Mouse (Mus musculus) liver, embryonic 15.5 days (tissue): Measurements from ENCODE around the gene Aff1. TPM values are rescaled to one million over a fixed set of nuclear protein-coding genes. Genes with fewer than 3 reads are reported as not detected.

Experiments used
- ATAC-seq: fragments of 200-750 bp; cut with Nextera tagmentation; 2 replicates; pipeline ENCODE4 v1.8.0; 2017; ENCODE audit warnings: moderate number of reproducible peaks, mild to moderate bottlenecking, moderate library complexity; ENCODE audit not compliant: insufficient read depth
- H3K27ac ChIP-seq: fragments of 300-500 bp; sonication (generic); replicated peaks from 2 replicates; pipeline ENCODE4 v1.5.1; 2015; ENCODE audit warnings: mild to moderate bottlenecking, inconsistent platforms
- H3K27me3 ChIP-seq: fragments of 300-500 bp; sonication (generic); 2 replicates; pipeline ENCODE4 v1.6.1; 2015; ENCODE audit warnings: mild to moderate bottlenecking, inconsistent platforms
- H3K36me3 ChIP-seq: fragments of 300-500 bp; sonication (generic); replicated peaks from 2 replicates; pipeline ENCODE4 v1.6.1; 2015; ENCODE audit warnings: moderate library complexity, mild to moderate bottlenecking, inconsistent platforms
- H3K4me1 ChIP-seq: fragments of 300-500 bp; sonication (generic); replicated peaks from 2 replicates; pipeline ENCODE4 v1.6.1; 2015; ENCODE audit warnings: inconsistent platforms
- H3K4me2 ChIP-seq: fragments of 300-500 bp; sonication (generic); 2 replicates; pipeline ENCODE4 v1.6.1; 2015; ENCODE audit warnings: moderate library complexity, mild to moderate bottlenecking, inconsistent platforms
- H3K4me3 ChIP-seq: fragments of 300-500 bp; sonication (generic); replicated peaks from 2 replicates; pipeline ENCODE4 v1.5.1; 2015; ENCODE audit warnings: mild to moderate bottlenecking, inconsistent platforms
- H3K9ac ChIP-seq: fragments of 300-500 bp; sonication (generic); 2 replicates; pipeline ENCODE4 v1.6.1; 2015; ENCODE audit warnings: moderate library complexity, mild to moderate bottlenecking, inconsistent platforms
- H3K9me3 ChIP-seq: fragments of 300-500 bp; sonication (generic); replicated peaks from 2 replicates; pipeline ENCODE4 v1.6.1; 2016; ENCODE audit warnings: inconsistent platforms
- WGBS: fragments of 180-500 bp; shearing (Covaris S2); methylation state at CpG from one replicate; pipeline ENCODE4 v1.1.7; 2015; ENCODE audit warnings: mixed read lengths; ENCODE audit not compliant: insufficient replicate concordance; 5-methylcytosine and 5-hydroxymethylcytosine counted together
- polyA plus RNA-seq: library from polyadenylated mRNA; unstranded; fragments of >200 nt; fragmentation: Nextera tagmentation; extraction: Ambion mirVana; gene quantifications from 2 replicates; pipeline ENCODE4 v1.2.1, GENCODE M21; 2015

The Aff1 gene
- polyA plus RNA-seq, 1 experiment from 2014 or later = 14.3 TPM

GRCm38 (mm10) chr5:103725268-103726149 lies 33.3 kb downstream of the Aff1 start:
- peaks cover 4% of the 10 kb centered on the region; the same call in 1 of the 2 replicates for H3K4me1 ChIP-seq
- no peaks in the 10 kb centered on the region for H3K9me3 ChIP-seq
- ATAC-seq = no peak
- no peak overlapping the region for H3K27ac ChIP-seq
- H3K27me3 ChIP-seq = peaks cover 35% of the 10 kb centered on the region
- H3K9ac ChIP-seq = no peak overlapping the region
- WGBS = 32% methylated on average over 9 of the region's 9 CpGs
- no peak overlapping the region for H3K4me2 ChIP-seq
- H3K36me3 ChIP-seq = no peaks in the 10 kb centered on the region
- no peak overlapping the region for H3K4me3 ChIP-seq

GRCm38 (mm10) chr5:103726281-103726938 lies 34.2 kb downstream of the Aff1 start:
- Histone ChIP-seq H3K9me3 (no peaks in the 10 kb centered on the region), H3K9ac (no peak overlapping the region), H3K4me2 (no peak overlapping the region), H3K36me3 (no peaks in the 10 kb centered on the region), H3K4me3 (no peak overlapping the region), H3K27me3 (peaks cover 31% of the 10 kb centered on the region), H3K27ac (no peak overlapping the region), H3K4me1 (peaks cover 13% of the 10 kb centered on the region)
- no peak for ATAC-seq
- WGBS = 61% methylated on average over 8 of the region's 8 CpGs

- no peaks in the 10 kb centered on the region for H3K9me3 ChIP-seq
- H3K4me2 ChIP-seq = no peak overlapping the region
- WGBS = 70% methylated on average over 4 of the region's 4 CpGs
- H3K27ac ChIP-seq = no peak overlapping the region
- peaks cover 26% of the 10 kb centered on the region for H3K27me3 ChIP-seq
- no peak overlapping the region for H3K9ac ChIP-seq
- ATAC-seq = no peak
- H3K4me3 ChIP-seq = no peak overlapping the region
- H3K36me3 ChIP-seq = no peaks in the 10 kb centered on the region
- H3K4me1 ChIP-seq = peaks cover 16% of the 10 kb centered on the region
Observed at GRCm38 (mm10) chr5:103727777-103728395, 35.7 kb downstream of the Aff1 start.

- H3K36me3 ChIP-seq = no peaks in the 10 kb centered on the region
- H3K4me1 ChIP-seq = peaks cover 21% of the 10 kb centered on the region
- no peak overlapping the region for H3K4me3 ChIP-seq
- H3K4me2 ChIP-seq = no peak overlapping the region
- no peak overlapping the region for H3K27ac ChIP-seq
- no peaks in the 10 kb centered on the region for H3K9me3 ChIP-seq
- no peak overlapping the region for H3K9ac ChIP-seq
- H3K27me3 ChIP-seq = peaks cover 14% of the 10 kb centered on the region
- WGBS = 71% methylated on average over 1 of the region's 1 CpGs
- ATAC-seq = no peak
Observed at GRCm38 (mm10) chr5:103729225-103729624, 37.1 kb downstream of the Aff1 start.

GRCm38 (mm10) chr5:103730142-103730541 lies 38.0 kb downstream of the Aff1 start:
- H3K9ac ChIP-seq = no peak overlapping the region
- H3K4me2 ChIP-seq = no peak overlapping the region
- ATAC-seq = no peak
- WGBS = 73% methylated on average over 1 of the region's 1 CpGs
- H3K27ac ChIP-seq = no peak overlapping the region
- peaks cover 30% of the 10 kb centered on the region for H3K4me1 ChIP-seq
- H3K27me3 ChIP-seq = peaks cover 6% of the 10 kb centered on the region; the same call in 1 of the 2 replicates
- H3K9me3 ChIP-seq = no peaks in the 10 kb centered on the region
- H3K36me3 ChIP-seq = no peaks in the 10 kb centered on the region
- no peak overlapping the region for H3K4me3 ChIP-seq

- Histone ChIP-seq H3K4me3 (no peak overlapping the region), H3K36me3 (no peaks in the 10 kb centered on the region), H3K27ac (no peak overlapping the region), H3K4me1 (peaks cover 32% of the 10 kb centered on the region), H3K4me2 (no peak overlapping the region), H3K9me3 (no peaks in the 10 kb centered on the region), H3K9ac (no peak overlapping the region; the same call in 1 of the 2 replicates), H3K27me3 (0 out of 2 replicates have a peak, but pooled peaks cover under 1% of the 10 kb centered on the region)
- 59% methylated on average over 3 of the region's 3 CpGs for WGBS
- no peak for ATAC-seq
Observed at GRCm38 (mm10) chr5:103730727-103731126, 38.6 kb downstream of the Aff1 start.

- H3K4me3 ChIP-seq = no peak overlapping the region
- no peaks in the 10 kb centered on the region for H3K9me3 ChIP-seq
- no peaks in the 10 kb centered on the region for H3K27me3 ChIP-seq
- H3K9ac ChIP-seq = no peak overlapping the region
- peaks cover 50% of the 10 kb centered on the region for H3K4me1 ChIP-seq
- 62% methylated on average over 4 of the region's 4 CpGs for WGBS
- no peaks in the 10 kb centered on the region for H3K36me3 ChIP-seq
- no peak overlapping the region for H3K4me2 ChIP-seq
- H3K27ac ChIP-seq = no peak overlapping the region
- no peak for ATAC-seq
Observed at GRCm38 (mm10) chr5:103732581-103732980, 40.4 kb downstream of the Aff1 start.

GRCm38 (mm10) chr5:103735411-103736112 lies 43.4 kb downstream of the Aff1 start:
- no peak overlapping the region for H3K4me3 ChIP-seq
- no peaks in the 10 kb centered on the region for H3K27me3 ChIP-seq
- ATAC-seq = no peak
- no peaks in the 10 kb centered on the region for H3K36me3 ChIP-seq
- H3K9ac ChIP-seq = no peak overlapping the region
- peak overlapping the region; percentile 98 for H3K27ac ChIP-seq
- WGBS = 53% methylated on average over 5 of the region's 5 CpGs
- H3K9me3 ChIP-seq = no peaks in the 10 kb centered on the region
- H3K4me2 ChIP-seq = no peak overlapping the region
- peaks cover 80% of the 10 kb centered on the region for H3K4me1 ChIP-seq

- WGBS = 29% methylated on average over 6 of the region's 6 CpGs
- peak overlapping the region; percentile 98 for H3K27ac ChIP-seq
- H3K4me1 ChIP-seq = peaks cover 80% of the 10 kb centered on the region
- peak overlapping the region; percentile 23; the same call in 1 of the 2 replicates for H3K4me3 ChIP-seq
- no peaks in the 10 kb centered on the region for H3K27me3 ChIP-seq
- no peaks in the 10 kb centered on the region for H3K36me3 ChIP-seq
- H3K9ac ChIP-seq = peak overlapping the region; percentile 47
- no peaks in the 10 kb centered on the region for H3K9me3 ChIP-seq
- peak overlapping the region; percentile 69 for H3K4me2 ChIP-seq
- no peak for ATAC-seq
Observed at GRCm38 (mm10) chr5:103736553-103737207, 44.5 kb downstream of the Aff1 start.
